Mouse (Mus musculus): ENCODE results near the gene Hmga1. TPM values are rescaled to one million over a fixed set of nuclear protein-coding genes. Genes with fewer than 3 reads are reported as not detected.
A peak's percentile ranks its signal among the peaks of the same experiment; 100 is the strongest.

The Hmga1 gene
- total RNA-seq, 2 experiments from 2014 or later = 37.1 to 38.2 TPM

DNA sequence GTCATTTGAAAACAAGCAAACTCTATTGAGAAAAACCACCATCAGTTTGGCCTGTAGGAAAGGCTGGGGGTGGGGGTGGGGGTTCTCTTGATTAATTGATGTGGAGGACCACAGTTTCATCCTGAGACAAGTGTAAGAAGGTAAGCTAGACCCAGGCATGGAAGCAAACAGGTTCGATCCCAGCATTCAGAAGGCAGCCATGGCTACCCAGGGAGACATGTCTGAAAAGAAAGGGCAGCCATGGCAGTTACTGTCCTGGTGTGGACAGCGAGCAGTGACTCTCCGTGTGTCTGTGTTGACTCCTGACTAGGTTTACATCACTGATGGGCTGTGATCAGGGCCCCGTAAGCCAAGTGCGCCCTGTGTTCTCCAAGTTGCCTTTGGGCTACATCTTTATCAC is 35.0 kb upstream of the Hmga1 start, which contains the start of gene Grm4:
Gene Grm4 (minus strand): TSS at position 101 of the 400 bp plus-strand sequence.
- intact Hi-C loops (cut with DNase I) = loop anchor here (2.0 to 5.0 kb wide), 3 partner anchors 264 to 333 kb away; no protein-coding TSS in a partner anchor
- DNase-seq = no peak

DNA sequence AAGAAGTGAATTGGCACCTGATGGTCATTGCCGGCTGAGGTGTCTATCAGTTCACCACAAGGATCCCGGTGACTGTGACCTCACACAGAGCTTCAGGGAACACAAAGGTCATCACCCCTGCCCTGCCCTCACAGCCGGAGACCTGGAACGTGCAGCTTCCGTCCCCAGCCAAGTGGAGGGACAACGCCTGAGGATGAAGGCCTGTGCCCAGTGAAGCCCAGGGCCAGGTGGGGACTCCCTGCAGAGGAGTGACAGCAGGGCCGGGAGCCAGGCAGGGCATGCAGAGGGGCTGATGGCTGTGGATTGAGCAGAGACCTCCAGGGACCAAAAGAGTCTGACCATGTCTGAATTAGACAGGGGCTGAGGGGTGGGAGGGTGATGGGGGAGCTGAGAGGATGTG is 33.2 kb upstream of the Hmga1 start:
- no peak for DNase-seq
- intact Hi-C loops (cut with DNase I) = loop anchor here (5.0 kb wide), 1 partner anchor 266 kb away; no protein-coding TSS in a partner anchor

DNA sequence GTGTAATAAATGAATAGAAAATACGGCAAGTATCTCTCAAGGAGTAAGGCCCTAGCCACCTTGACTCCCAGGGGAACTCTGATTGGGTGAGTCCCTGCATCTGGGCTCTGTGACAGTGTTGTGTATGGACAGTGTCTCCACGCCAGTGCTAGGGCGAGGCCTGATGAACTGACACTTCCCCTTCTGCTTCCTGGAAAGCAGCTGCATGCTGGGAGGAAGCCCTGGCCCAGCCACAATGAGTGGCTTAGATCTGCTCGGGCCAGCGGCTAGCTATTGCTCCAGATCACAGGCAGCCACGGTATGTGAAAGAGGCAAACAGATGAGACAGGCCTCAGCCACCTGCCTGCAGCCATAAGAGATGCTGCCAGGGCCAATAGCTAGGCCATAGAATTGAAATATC is 29.1 kb upstream of the Hmga1 start:
- DNase-seq = no peak
- intact Hi-C loops (cut with DNase I) = no loop called here

DNA sequence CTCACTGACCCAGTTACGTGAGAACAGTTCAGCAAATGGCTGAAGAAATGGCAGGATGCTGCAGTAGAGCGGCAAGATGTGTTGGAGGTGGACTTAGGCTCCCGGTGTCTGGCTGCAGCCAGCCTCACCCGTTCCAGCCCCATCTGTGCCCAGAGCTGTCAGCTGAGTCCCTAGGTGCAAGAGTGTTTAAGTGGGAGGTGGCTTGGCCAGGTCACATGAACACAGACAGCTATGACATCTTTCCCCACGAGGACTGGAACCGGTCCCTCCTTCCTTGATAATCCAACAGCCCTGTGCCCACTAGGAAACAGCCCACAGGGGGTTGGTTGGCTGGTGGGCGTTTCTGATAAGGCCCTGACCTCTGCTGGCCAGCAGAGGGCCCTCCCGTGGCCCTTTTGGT is 28.3 kb upstream of the Hmga1 start:
- intact Hi-C loops (cut with DNase I) = no loop called here
- DNase-seq = no peak

DNA sequence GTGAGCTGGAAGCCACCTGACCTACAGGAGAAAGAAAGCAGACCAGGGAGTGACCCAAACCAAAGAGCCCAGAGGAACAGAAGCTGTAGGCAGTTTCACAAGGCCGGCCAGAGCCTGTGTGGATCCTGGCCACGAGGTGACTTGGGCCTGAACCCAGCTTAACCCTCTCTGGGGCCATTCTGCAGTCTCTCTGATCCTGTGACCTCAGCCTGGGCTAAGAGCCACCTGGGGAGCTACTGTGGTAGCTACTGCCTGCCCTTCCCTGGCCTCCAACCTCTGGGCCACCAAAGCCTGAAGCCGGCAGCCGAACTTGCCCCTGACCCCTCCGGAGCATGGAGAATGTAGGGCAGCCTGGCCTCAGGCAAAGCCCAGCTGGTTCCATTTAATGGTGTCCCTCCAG is 27.5 kb upstream of the Hmga1 start:
- no peak for DNase-seq
- intact Hi-C loops (cut with DNase I) = no loop called here

DNA sequence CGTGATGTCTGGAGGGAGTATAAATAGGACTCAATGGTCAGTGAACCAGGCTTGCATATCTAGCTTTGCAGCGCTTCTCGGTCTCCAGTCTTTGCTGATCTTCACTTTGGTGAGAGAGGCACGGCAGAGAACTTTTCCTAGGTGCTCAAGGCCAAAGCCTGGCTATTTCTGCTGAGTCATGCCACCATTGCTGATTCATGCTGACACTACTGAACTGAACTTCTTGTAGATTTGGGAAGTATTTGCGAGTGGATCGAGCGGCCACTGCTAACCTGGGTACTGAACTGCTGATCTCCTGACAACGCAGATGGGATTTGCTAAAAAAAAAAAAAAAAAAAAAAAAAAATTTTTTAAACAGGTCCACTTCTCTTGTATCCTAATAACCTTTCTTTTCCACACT is 24.2 kb upstream of the Hmga1 start:
- intact Hi-C loops (cut with DNase I) = loop anchor here (5.0 kb wide), 1 partner anchor 230 kb away; no protein-coding TSS in a partner anchor
- DNase-seq = no peak

DNA sequence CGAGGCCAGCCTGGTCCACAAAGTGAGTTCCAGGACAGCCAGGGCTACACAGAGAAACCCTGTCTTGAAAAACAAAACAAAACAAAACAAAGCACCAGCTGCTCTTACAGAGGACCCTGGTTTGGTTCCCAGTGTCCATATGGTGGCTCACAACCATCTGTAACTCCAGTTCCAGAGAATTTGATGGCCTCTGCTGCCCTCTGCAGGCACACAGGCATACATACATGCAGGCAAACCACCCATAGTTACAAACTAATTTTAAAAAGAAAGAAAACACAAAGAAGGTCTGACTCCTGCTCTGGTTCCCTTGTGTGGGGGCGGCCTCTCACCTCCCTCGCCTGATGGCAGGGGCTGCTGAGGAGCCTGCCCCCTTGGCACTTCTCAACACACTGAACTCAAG is 22.9 kb upstream of the Hmga1 start:
- intact Hi-C loops (cut with DNase I) = loop anchor here (5.0 kb wide), 1 partner anchor 229 kb away; no protein-coding TSS in a partner anchor
- DNase-seq = no peak

DNA sequence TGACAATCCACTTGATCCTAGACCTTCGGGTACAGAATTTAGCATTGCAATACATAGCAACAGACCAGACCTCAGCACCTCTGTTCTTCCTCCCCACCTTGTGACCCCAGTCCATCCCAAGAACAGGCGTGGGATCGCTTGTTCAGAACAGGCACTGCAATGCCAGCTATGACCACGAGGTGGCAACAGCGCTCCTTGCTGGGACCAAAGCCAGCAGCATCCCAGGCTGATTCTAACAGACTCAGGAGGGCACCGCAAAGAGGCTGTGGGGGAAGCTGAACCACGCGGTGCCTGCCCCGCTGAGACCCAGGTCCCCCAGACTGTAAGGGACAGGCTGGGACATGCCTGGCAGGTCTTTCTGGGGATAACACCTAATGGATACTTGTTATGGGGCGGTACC is 21.6 kb upstream of the Hmga1 start:
- intact Hi-C loops (cut with DNase I) = loop anchor here (5.0 kb wide), 1 partner anchor 228 kb away; no protein-coding TSS in a partner anchor
- DNase-seq = peak; percentile 85 to 95

DNA sequence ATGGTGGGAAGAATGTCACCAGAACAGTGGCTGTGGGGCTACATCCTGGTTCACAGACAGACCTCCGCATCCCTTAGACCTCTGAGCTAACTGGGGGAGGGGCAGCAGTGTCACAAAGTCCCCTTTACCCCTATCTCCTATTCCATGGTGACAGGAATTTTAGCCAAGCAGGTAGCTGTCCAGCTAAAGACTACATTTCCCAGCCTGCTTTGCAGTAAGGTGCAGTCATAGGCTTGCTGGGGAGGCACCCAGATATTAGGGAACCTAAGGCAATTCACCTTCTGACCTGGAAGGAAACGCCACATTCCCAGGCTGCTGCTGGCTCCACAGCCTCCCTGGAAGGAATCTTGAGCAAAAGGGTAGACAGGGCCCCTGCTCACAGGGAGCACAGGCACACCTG is 15.0 kb upstream of the Hmga1 start:
- intact Hi-C loops (cut with DNase I) = no loop called here
- no peak for DNase-seq

DNA sequence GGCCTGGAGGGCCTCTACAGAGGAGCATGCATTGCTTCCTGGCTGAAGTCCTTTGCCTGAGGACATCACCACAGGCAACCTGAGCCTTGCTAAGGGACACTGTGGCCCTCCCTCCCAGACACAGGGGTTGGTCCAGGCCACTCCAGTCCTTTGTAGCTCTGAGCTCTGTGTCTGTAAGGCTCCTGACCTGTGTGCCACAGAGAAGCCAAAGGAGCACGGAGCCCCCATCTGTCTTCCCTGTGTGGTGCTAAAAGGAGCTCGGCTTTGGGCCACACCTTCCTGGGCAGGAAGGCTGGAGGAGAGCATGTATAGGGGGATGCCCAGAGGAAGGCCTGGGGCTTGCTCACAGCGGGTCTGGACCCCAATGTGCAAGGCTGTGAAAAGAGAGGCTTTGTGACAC is 14.3 kb upstream of the Hmga1 start:
- intact Hi-C loops (cut with DNase I) = no loop called here
- DNase-seq = no peak

DNA sequence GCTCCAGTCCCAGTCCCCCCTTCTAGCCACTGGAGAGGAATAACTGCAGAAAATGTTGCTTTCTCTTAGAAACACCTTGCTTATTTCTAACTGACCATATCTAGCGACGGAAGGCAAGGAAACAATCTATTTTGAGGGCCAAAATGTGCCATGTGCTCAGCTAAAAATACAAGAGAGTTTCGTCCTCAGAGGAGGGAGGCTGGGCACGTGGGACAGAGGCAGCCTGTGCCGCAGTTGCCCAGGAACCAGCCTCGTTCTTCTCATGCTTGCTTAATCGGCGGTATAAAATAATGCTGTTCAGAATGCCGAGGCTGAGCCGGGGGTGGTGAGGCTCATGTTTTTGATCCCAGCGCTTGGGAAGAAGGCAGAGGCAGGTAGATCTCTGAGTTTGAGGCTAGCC is 11.7 kb upstream of the Hmga1 start:
- no peak for DNase-seq
- intact Hi-C loops (cut with DNase I) = no loop called here

DNA sequence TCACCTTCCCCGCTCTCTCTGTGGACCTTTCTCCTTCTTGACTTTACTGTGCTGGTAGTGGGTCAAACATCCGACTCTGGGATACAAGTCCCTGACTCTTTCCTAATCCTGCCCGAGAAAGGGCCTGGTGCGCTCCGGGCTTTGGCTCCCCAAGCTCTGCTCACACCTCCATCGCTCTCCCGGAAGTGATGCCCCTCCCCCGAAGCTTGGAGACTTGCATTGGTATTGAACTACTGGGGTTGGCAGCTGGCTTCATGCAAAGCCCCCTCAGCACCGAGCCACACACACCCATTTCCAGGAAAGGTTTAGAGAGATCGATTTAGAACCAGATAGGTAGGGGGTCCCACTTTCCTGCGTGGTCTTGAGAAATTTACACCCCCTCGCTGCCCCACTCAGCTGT is 10.3 kb upstream of the Hmga1 start:
- no peak for DNase-seq
- intact Hi-C loops (cut with DNase I) = no loop called here

DNA sequence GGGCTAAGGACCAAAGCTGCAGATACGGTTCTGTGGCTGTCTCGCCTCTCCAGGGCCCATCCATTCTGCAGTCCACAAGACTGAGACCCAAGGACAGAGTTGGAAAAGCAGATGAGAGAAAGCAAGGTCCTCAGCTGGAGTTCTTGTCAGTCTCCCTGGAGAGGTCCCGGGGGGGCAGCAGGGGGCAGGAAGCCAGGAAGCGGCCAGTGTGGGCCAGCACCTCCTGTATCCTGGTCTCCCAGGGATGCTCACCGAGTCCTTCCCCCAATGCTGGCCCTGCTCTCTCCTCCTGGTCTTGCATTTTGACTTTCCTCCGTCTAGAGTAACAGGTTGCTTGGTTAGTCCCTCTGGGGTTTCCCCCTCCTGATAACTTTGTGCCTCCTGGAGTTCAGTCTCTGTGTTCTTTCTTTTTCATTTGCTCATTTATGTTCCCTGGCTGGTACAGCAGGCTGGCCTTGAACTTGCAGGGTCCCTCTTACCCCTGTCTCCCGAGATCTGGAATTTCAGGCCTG is 9.7 kb upstream of the Hmga1 start:
- intact Hi-C loops (cut with DNase I) = no loop called here
- DNase-seq = no peak

DNA sequence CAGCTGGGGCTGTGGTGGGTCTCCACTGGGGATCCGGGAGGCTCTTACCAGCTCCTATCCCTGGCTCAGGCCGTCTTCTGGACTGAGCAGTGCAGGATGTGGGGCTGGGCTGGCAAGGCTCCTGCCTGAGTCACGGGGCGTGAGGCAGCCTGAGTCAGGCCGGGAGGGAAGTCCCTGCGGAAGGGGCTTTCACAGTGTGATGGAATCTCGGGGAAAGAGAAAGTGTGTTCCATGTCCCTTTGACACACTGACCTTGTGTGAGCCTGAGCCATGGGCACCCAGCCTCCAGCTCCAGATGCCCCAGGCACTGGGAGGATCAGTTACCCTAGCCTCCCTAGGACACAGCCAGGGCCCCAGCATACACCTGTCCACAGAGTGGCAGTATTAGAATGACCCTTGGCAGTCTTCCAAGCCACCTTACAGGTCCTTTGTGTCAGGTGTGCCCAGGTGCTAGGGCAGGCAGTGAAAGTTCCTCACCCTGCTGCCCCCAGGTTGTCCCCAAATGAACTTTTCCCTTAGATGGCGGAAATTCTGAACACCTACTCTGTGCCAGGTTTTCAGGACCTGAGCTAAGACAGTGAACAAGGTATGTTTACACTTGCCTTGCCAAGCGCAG is 8.9 kb upstream of the Hmga1 start:
- peak; percentile 57 to 66 for DNase-seq
- intact Hi-C loops (cut with DNase I) = no loop called here

DNA sequence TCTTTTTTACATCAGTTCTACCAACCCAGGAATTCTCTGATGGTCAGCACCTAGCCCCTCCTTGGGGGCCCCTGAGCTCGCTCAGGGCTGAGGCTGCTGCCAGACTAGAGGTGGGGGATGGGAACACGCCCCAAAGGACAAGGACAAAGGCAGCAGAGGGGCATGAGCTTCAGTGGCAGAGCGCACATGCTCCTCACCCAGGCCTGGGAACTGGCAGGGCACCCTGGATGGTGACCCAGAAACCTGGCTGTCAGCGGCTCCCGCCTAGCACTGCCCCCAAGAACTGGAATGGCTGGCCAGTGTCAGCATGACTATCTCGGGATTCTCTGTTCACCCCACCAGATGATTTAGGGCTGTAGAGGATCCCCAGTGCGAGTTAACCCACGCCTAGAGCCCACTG is 7.1 kb upstream of the Hmga1 start:
- DNase-seq = peak in 1 of 2 experiments; percentile 42
- intact Hi-C loops (cut with DNase I) = no loop called here

DNA sequence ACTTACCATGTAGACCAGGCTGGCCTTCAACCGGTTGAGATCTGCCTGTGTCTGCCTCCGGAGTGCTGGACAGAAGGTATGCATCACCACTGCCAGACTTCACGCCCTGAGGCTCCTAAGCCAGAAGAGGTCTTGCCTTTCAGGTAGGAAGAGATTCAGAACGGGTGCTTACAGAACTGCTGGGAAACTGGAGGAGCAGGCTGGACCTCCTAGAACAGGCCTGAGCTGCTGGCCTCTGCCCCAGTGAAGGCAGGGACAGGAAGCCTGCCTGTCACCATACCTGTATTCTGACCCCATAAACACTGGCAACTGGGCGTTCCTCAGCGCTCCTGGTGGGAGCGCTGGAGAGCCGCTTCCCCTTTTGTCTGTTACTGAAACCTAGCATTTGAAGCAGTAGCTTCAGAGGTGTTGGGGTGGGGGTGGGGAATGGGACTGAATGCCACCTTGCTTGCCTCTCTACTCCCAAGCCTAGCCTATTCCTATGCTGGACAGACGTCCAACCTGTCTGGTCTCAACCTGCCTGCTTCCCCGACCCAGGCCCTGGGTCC is 4.8 kb upstream of the Hmga1 start:
- DNase-seq = no peak
- intact Hi-C loops (cut with DNase I) = no loop called here

DNA sequence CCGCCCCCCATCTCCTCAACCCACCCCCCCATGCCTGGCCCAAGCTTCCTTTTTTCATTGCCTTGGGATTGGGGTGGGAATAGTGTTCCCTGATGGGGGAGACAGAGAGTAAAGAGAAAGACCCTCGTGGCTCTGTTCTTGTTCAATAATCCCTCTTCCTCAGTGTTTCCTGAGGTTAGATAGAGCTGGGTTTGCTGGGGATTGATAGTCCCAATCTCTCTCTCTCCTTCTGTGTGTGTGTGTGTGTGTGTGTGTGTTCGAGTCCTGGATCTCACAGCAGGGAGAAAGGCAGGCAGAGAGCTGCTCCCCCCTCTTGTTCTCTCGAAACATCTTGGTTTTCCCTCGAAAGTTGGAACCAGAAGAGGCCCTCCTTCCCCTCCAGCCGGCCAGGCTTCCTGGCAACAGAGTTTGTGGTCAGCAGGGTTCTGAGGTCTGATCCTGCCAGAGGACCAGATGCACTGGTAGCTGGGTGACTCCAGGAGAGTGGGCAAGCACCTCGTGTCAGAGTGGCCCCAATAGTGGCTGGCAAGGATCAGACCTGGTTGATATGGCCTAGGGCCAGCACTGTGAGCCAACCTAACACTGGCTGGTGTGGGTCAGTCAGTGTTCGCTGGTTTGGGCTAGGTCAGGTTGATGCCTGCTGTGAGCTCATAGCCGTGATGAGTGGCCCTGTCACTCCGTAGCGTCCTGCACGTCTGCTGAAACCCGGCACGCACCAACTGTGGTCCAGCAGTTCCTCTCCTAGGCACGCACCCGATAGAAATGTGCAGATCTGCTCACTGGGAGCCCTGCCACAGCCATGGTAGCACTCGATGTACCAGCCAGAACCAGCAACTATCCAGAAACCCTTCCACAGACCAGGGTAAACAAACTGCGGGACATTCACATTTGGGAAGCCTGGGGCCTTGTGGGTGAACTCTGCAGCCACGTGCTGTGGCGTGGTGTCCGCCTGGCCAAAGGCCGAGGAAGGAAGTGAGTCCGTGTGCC is 3.8 kb upstream of the Hmga1 start:
- DNase-seq = no peak
- intact Hi-C loops (cut with DNase I) = no loop called here

DNA sequence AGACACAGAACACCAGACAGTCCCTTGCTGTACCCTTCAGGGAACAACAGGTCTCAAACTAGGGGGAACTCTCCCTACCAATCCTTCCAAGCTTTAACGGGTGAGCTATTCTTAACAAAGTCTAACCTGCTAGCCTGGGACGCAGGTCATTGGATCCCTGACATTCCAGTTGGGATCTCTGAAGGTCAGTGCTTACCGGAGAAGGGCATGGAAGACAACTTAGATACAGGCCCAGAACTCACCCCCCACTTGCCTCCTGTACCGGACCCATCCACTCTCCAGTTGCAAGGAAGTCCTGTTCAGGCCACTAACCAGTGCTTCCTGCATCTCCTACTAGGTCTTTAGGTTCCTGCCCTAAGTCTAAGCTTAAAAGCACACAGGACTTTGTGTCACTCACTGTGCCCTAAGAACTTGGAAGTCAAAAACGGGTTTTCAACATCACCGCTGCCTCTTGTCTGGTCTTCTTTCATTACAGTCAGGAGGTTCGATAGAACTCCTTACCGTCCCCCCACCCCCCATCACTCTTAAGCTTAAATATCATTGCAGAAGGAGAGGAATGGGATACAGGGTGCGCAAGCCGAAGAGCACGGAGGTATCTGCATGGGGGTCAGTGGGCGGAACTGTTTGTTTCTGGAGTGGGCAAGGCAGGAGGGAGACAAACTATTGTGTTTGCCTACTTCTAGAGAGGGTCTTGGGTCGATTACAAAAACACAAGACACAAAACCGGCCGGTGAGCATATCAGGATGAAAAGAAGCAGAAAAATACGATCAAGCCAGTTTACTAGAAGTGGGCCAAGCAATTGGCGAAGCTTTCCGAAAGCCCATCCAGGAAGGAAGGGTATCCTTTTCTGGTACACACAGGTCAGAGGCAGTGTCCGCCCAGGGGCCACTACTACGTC is 2.0 kb upstream of the Hmga1 start:
- intact Hi-C loops (cut with DNase I) = no loop called here
- DNase-seq = no peak

DNA sequence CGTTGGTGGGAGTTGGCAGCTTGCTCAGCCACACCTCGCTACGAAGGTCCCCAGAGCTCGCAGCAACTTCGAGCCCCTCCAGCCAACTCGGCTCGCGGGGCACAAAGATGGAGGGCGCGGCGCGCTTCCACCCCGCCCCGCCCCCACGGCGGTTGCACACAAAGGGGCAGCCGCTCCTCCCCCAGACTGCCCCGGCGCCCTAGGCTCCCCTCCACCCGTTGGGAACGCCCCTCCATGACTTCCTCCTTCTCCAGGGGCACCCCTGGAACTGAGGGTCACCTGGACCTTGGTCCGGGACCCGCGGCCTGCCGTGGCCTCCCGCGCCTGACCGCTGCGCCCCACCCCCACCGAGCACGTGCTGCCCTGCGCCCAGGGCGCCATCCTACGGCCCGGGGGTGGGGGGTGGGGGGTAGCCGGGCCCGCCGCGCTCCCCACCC is 1.2 kb upstream of the Hmga1 start:
- DNase-seq = peak in 1 of 2 experiments; percentile 38
- intact Hi-C loops (cut with DNase I) = no loop called here
